Mouse (Mus musculus): ENCODE results near the gene Gm20388.
"Not testable (repeated sequence)": the region's sequence is repeated elsewhere in the genome, so short reads cannot be mapped to it uniquely, and the experiment has no call there.

Gene Gm20388

DNA sequence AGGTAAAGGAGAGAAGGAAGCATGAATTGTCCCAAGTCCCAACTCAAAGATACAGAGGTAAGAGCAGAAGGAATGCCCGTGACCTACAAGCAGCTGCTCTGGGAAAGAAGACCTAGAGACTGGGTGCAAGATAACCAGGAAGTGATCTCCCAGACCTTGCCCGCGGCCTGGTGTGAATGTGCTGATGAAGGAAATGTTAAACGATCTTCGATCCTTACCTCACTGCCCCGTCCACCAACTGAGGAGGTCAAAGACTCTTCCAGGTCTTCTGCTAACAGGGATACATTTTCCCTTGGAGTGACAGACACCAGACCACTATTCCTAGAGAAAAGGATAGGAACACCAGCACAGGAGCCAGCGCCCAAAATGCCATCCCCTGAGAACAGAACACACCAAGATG lies 4018.4 kb downstream of the Gm20388 start:
- DNase-seq (ENCODE audit: low spot score in 2 of 2) = no peak

DNA sequence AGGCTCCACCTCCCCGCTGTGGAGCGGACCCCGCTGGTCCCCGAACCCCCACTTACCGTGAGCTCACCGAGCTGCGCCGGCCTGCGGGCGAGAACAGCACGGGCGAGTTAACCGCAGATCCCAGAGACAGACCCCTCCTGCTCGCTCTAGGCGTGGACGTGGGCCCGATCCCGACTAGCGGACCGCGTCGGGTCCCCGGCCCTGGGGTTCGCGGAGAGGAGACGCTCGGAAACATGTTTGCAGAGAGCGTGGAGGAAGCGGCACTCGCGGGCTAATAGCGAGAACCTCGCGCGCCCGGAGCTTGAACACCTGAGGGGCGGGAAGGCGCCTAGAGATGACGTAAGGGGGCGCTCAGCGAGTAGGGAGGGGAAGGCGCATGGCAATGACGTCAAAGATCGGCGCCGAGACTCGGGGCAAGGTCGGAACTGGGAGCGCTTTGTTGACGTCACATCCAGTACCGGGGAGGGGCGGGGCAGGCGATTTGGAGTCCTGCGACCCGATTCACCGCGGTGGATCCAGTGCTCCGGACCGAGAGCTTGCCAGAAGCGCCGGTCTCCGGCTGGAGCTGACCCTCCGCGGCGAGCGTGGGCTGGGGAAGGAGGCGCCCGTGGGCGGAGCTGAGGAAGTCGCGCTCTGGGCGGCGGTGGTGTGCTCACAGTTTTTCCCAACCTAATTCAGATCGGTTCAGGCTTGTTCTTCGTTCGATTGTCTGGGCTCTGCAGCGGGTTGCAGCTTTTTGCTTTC lies 4038.5 kb downstream of the Gm20388 start, which contains the start of gene Nup133:
Gene Nup133 (minus strand): TSS at position 324 of the 744 bp plus-strand sequence.
- DNase-seq (ENCODE audit: low spot score in 2 of 2) = peak; percentile 99 to 100

DNA sequence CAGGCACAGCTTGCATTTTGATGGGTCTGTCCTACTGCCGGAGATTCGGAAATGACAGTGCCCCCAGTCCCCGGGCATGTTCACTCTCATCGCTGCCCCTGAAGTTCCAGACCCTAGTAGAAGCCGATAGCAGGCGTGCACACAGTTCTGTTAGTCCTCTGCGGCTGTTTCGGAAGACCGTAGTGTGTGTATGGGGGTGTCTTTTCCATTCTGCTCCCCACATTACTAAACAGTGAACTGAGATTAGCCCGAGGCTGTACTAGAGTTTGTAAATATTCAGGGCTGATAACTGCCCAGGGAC lies 4039.0 kb downstream of the Gm20388 start:
- no peak for DNase-seq (ENCODE audit: low spot score in 2 of 2)

DNA sequence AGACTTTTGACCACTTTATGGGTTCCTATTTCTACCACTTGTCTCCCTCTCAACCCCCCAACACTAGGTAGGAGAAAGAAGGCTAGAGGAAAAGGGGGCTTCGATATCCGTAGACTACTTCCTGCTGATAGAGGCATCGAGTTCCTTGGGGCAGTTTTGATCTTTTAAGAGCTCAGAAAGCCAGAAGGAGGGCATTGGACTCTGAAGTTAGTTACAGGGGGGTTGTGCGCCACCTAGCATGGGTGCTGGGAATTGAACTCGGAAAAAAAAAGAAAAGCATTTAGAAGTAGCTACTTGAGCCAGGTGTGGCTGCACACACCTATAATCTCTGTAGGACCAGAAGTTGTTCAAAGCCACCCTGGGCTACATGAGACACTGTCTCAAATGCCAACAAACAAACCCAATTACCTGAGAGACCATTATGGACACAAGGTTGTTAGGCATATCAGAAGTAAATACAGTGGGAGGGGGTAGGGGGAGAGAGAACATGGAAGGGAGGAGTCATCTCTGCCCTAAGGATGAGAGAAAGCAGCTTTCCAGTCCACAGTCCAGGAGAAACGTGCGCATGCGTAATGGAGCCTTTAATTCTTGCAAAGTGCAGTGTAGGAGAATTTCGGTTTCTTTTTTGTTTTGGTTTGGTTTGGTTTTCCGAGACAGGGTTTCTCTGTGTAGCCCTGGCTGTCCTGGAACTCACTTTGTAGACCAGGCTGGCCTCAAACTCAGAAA lies 4039.6 kb downstream of the Gm20388 start:
- DNase-seq (ENCODE audit: low spot score in 2 of 2) = peak in 1 of 2 experiments; percentile 48

DNA sequence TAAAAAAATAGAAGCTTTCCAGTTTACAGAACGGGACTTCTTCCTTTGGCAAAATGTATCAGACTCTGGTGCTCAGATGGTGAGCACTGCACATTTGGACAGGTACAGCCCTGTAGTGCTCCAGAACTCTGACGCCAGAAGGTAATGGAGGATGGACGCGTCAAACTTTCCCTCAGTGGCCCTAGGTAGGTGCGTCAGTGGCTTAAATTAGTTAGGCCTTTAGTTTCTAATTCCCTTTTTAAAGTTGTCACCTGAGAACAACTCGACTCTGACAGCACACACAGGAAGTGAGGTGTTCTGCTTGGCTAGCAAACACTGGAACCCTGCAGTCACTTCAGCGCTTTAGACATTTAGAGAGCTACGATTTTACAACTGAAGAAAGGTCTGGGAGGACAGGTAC lies 4043.0 kb downstream of the Gm20388 start:
- DNase-seq (ENCODE audit: low spot score in 2 of 2) = no peak

DNA sequence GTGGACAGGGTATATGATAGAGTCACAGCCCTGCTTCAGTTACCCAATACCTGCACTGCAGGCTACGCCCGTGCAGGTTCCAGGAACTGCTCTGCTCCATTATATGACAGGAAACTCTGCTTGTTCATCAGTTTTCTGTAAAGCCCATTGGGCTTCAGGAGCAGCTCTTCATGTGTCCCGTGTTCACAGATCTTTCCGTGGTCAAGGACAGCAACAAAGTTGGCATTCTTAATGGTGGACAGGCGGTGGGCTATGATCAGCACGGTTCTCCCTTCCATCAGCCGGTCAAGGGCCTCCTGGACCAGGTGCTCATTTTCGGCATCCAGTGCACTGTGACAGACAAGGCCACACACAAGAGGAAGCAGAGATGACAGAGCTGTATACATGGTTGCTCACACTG lies 4043.6 kb downstream of the Gm20388 start:
- no peak for DNase-seq (ENCODE audit: low spot score in 2 of 2)

DNA sequence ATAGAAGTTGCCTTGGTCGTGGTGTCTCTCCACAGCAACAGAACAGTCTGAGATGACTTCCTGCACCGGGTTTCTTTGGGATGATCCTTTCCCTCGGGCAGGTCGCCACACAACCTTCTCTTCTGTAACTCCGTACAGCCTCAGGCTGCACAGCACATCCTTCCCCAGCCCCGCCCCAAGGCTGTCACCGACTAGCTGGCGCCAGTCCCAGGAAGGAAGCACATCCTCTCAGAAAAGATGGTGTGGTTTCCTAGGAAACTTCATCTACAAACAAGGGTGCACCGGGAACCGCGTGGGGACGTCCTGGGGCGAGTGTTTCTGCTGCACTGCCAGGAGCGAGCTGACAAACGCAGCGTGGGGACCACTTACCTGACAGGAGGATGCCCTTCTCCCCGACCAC lies 4047.5 kb downstream of the Gm20388 start:
- DNase-seq (ENCODE audit: low spot score in 2 of 2) = peak in 1 of 2 experiments; percentile 18

DNA sequence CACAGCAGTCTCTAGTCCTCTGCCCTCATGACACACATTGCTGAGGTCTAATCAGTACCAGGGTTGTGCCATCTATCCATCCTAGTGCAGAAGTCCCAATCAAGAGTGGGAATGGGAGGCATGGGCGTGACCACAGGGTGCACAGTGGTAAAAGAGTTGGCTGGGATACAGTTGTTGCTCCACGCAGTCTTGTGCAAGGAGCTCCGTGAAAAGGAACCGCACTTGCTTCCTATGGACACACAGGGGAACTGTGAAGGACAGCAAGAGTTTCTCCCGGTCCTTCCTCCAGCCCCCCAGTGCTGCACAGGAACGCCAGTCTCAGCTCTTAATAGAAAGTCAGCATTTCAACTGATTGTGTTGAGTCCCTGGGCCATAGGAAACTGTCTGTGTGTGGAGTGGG lies 4048.8 kb downstream of the Gm20388 start:
- no peak for DNase-seq (ENCODE audit: low spot score in 2 of 2)

DNA sequence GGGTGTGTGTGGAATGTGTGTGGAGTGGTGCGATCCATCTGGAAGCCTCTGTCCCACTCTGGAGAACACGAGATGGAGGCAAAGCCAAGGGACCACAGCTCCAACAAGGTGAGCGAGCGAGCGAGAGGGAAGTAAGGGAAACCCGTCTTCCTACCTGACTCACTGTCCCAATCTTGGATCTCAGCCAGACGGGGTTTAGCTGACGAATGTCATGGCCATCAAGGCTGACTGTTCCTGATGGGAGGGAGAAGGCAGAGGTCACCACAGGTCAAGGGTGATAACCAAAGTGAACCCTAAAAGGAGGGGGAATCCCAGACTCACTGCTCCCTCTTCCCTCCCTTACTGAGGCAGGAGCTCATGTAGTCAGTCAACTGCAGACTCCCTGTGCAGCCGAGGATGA lies 4049.4 kb downstream of the Gm20388 start:
- DNase-seq (ENCODE audit: low spot score in 2 of 2) = no peak

DNA sequence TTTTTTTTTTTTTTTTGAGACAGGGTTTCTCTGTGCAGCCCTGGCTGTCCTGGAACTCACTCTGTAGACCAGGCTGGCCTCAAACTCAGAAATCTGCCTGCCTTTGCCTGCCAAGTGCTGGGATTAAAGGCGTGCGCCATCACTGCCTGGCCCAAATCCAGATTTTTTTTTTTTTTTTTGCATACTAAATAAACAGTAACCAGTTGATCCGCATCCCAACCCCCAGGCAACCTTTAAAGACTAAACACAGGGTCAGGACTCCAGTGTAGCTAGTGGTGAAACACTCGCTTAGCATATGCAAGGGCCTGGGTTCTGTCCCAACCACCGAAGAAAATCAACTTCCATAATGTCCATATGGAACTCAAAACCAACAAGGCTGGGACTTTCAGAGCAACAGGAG lies 4049.9 kb downstream of the Gm20388 start:
- not testable (repeated sequence) for DNase-seq (ENCODE audit: low spot score in 2 of 2)

DNA sequence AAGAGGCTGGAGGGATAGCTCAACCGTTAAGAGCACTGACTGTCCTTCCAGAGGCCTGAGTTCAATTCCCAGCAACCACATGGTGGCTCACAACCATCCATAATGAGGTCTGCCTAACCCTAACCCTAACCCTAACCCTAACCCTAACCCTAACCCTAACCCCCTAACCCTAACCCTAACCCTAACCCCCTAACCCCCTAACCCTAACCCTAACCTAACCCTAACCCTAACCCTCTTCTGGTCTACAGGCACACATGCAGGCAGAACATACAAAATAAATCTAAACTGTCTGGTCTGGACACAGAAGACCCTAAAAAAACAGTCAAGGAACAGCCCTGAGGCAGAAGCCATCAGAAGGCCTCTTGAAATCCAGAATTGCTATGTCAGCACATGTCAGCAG lies 4050.7 kb downstream of the Gm20388 start:
- no peak for DNase-seq (ENCODE audit: low spot score in 2 of 2)

DNA sequence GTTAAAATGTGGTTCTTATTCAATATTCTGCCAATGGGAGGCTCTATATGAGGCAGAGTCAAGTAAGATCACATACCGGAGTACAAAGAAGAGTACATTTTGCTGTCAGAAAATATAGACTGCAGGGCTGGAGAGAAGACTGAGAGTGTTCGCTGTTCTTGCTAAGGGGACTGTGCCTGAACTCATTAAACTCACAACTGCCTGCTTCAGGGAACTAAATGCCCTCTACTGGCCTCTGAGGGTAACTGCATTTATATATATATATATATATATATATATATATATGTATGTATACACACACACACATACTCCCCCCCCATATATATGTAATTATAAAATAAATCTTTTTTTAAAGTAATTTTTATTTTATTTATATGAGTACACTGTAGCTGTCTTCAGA lies 4056.3 kb downstream of the Gm20388 start:
- DNase-seq (ENCODE audit: low spot score in 2 of 2) = no peak

DNA sequence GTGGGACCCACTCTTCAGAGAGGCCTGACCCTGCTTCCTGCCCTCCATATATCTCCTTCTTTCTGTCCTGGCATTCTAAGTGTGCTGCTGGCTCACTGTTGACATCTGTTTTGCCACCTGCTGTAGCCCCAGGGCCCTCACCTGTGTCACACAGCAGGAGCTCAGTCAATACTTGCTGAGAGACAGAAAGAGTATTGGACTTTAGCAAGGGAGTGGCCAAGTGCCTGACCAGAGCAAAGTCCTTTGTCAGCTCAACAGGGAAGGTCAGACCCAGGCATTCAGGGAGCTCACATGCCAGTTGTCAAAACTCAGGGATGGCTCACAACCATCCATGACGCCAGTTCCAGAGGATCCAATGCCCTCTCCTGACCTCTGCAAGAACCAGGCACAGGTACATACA lies 4062.9 kb downstream of the Gm20388 start:
- DNase-seq (ENCODE audit: low spot score in 2 of 2) = no peak

DNA sequence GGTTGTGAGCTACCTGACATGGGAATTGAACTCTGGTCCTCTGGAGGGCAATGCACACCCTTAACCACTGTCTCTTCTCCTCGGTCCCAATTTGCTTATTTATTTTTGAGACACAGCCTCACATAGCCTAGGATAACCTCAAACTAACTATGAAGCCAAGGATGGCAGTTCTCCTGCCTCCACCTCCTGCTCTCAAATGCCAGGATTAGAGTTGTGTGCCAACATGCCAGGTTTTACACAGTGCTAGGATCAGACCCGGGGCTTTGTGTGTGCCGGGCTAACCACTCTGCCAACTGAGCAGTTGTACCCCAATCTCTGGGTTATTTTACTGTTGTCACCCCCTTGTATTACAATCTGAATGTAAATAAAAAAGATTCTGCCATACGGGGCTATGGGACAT lies 4066.9 kb downstream of the Gm20388 start:
- DNase-seq (ENCODE audit: low spot score in 2 of 2) = no peak

DNA sequence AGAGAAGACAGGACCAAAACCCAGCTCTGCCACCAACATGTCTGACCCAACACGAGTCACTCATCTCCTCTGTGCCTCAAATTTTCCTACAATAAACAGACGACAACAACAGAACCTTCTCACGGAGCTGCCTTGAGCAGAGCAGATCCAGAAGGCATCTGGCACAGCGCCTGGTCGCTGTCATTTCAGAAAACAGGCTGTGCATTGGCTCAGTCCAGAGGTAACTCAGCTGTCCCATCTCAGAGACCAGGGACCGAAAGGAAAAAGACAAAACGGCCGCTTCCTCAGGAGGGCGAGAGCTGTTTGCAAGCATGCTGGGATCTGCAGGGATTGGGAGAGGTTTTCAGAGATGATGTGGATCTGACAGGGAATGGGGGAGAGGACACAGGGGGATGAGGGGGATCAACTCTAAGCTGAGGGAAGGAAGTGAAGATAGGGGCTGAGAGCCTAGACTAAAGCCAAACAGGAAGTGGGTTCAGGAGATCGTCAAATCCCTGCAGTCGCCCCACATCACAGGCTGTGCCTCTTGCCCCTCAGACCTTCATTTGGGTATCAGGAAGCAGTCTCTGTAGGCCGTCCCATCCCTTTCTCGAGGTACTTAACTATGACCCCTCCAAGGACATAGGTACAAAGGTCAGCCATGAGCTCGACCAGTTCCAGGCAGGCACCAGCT lies 4067.7 kb downstream of the Gm20388 start:
- no peak for DNase-seq (ENCODE audit: low spot score in 2 of 2)

DNA sequence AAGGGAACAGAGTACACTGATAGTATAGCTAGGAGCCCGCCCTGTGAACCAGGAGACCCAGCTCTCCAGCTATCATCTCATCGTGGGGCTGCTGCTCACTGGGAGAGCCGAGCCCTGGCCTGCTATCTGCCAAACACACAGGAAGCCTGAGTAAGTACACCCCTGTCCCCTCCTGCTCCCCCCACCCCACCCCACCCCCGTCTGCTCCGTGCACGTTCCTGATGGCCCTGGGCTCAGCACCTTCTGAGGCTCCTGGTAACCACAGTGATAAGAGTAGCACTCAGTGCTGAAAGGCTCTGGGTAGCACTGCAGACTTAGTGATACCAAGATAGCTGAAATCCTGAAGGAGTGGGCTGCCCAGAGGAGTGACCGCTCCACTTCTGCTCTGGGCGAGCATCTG lies 4068.3 kb downstream of the Gm20388 start:
- no peak for DNase-seq (ENCODE audit: low spot score in 2 of 2)

DNA sequence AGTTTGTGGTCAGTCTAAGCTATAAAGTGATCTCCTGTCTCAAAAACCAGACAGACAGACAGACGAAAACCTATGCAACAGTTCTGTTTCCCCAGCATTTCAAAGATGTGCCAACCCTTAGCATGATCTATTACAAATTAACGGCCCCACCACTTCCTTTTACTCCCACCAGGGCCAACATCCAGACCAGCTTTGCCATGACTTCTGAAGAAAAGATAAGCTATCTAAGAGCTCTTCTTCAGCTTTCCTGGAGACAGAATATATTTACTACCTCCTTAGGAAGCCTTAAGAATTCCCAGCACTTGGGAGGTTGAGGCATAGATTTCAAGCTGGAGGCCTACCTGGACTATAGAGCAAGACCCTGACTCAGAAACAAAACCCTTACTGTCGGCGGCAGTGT lies 4069.6 kb downstream of the Gm20388 start:
- no peak for DNase-seq (ENCODE audit: low spot score in 2 of 2)

DNA sequence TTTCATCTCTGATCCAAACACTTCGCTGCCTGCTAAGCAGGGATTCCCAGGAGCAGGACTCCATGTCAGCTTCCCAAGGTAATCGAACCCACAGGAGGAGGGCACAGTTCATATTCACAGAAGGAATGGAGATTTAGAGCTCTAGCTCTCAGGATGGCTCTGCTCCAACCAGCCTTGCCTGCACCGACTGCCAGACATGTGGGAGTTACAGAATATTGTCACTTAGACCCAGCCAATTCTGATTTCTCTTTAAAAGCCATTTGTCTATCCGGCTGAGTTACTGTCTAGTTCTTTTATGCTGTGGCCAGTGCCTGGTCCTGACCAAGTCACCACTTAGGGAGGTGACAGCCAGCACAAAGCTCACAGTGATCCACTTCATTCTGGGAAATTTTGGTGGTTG lies 4071.0 kb downstream of the Gm20388 start:
- DNase-seq (ENCODE audit: low spot score in 2 of 2) = peak in 1 of 2 experiments; percentile 14

DNA sequence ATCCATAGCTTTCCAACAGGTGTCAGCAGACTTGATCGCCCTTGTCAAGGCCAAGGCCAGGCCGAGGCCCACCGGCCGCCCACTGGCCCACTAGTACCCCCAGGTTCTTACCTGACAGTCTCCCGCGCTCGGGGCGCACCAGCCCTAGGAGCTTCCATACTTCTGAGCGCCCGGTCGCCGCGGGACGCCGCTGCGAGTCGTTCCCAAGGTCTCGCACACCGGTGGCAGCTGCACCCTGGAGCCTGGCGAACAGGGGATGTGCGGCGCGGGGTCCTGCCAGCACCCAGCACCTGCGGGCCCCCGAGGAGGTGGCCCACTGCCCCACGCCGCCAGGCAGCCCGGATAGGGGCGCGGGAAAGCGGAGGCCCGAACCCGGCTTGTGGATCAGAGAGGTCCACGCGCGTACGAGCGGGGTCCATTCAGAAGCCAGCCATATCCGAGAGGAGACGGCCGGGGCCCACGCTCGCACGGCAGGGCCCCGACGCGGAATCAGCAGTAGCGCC lies 4071.7 kb downstream of the Gm20388 start:
- peak in 1 of 2 experiments; percentile 28 for DNase-seq (ENCODE audit: low spot score in 2 of 2)

DNA sequence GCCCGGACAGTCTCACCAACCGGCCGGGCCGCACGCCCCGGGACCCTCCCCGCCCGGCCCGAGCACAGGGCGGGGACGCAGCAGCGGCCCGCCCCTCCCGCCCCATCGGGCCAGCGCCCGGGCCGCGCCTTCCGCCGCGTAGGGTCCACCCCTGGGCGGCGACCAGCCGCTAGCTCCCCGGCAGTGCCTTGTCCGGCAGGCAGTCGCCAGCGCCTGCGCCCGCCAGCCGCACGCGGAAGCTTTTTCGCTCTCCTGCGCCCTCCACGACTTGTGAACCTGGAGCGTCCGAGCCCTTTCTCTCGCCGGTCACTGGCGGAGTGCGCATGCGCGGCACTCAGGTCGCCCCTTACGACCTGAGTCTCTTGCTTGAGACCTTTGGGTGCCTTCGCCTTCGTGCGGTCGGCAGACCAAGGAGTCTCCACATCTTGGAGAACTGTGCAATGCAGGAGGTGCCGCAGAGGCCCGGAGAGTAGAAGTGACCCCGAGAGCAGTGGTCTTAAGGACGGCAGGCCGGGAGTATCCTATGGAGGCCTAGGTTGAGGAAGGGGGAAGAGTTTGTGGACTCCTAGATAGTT lies 4072.3 kb downstream of the Gm20388 start, which contains the start of gene Abcb10:
Gene Abcb10 (minus strand): TSS at position 297 of the 575 bp plus-strand sequence.
- DNase-seq (ENCODE audit: low spot score in 2 of 2) = peak; percentile 64 to 71

DNA sequence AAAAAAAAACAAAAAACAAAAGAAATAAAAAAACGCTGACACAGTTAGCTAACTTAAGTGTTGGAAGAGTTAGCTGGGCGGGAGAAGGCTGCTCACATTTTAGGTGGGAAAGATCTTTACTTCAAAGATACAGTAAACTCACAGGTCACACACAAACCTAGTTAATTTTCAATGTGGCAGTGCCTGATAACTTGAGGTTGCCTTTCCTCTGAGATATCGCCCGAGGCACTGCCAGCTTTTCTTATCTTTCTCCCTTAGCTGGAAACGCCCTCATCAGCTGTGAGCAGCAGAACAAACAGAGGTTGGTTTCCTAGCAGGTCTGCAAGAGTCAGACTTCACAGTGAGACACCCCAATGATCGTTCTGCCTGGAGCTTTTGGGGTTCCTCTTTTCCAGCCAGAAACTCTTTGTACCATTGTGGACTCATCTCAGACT lies 4078.0 kb downstream of the Gm20388 start:
- no peak for DNase-seq (ENCODE audit: low spot score in 2 of 2)

DNA sequence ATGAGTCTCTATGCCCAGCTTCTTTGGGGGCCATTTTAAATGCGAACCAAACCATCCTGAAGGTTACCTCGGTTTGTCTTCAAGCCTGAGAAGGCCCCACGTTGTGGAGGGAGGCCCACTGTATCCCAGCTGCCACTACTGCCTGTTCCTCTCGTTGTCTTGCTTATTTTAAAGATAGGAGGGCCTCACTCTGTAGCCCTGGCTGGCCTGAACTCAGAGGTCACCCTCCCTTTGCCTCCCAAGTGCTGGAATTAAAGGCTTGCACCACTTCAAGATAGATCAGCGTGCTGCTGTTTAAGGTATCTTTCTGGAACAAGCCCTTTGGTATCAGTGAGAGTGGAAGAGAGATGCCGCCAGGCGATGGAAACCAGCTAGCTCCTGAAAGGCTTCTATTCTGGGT lies 4078.5 kb downstream of the Gm20388 start:
- DNase-seq (ENCODE audit: low spot score in 2 of 2) = no peak
